Mouse (Mus musculus): Measurements from ENCODE around the gene Serpinf1. TPM values are rescaled to one million over a fixed set of nuclear protein-coding genes. Genes with fewer than 3 reads are reported as not detected.
"Not testable (repeated sequence)": the region's sequence is repeated elsewhere in the genome, so short reads cannot be mapped to it uniquely, and the experiment has no call there.

The Serpinf1 gene
- total RNA-seq, 1 experiment from 2014 or later = 77.8 TPM

GRCm38 (mm10) chr11:75383529-75383928 lies 39.0 kb downstream of the Serpinf1 start:
- ATAC-seq (replicated peaks; ENCODE audit: low read depth, poor library complexity, severe bottlenecking) = 0 out of 2 replicates have a peak, but pooled peaks have one; percentile 22

GRCm38 (mm10) chr11:75378786-75379185 lies 43.7 kb downstream of the Serpinf1 start:
- not testable (repeated sequence) for ATAC-seq (replicated peaks; ENCODE audit: low read depth, poor library complexity, severe bottlenecking)

DNA sequence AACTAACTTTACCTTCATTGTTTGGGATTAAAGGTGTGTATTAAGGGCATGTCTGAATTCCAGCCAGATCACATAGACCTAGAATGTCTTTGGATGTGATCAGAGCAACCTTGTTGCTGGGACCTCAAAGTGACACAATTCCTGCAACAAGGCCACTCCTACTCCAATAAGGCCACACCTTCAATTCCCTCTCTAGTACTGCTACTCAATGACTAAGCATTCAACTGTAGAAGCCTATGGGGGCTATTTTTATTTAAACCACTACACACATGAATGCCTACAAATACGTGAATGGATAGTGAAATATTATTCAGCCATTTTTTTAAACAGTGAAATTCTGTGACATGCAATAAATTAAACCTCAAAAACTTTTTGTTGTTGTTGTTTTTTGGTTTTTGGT lies 45.4 kb downstream of the Serpinf1 start:
- ATAC-seq (replicated peaks; ENCODE audit: low read depth, poor library complexity, severe bottlenecking) = peak; percentile 60

Other genes starting within 250 kb of the Serpinf1 start
- gene Ovca2, start 243.9 kb downstream of the Serpinf1 start, total RNA-seq (2017) = 18.5 and 20.9 TPM in 2 replicates
- 7.1 and 10.5 TPM in 2 replicates for gene Dph1, start 231.5 kb downstream of the Serpinf1 start, total RNA-seq (2017)
- 0.24 and 1.6 TPM in 2 replicates for gene Rtn4rl1, start 228.9 kb downstream of the Serpinf1 start, total RNA-seq (2017)
- gene Rpa1, start 74.4 kb downstream of the Serpinf1 start, total RNA-seq (2017) = 139 and 158 TPM in 2 replicates
- gene Smyd4, start 74.3 kb downstream of the Serpinf1 start, total RNA-seq (2017) = 6.5 and 7.4 TPM in 2 replicates
- 0.32 TPM in 1 of 2 replicates, not detected in the other for gene Serpinf2, start 16.9 kb upstream of the Serpinf1 start, total RNA-seq (2017)
- 8.4 and 8.6 TPM in 2 replicates for gene Wdr81, start 32.0 kb upstream of the Serpinf1 start, total RNA-seq (2017)
- 26.9 and 33.6 TPM in 2 replicates for gene Tlcd2, start 39.0 kb upstream of the Serpinf1 start, total RNA-seq (2017)
- 130 and 156 TPM in 2 replicates for gene Prpf8, start 64.1 kb upstream of the Serpinf1 start, total RNA-seq (2017)
- gene Rilp, start 87.4 kb upstream of the Serpinf1 start, total RNA-seq (2017) = 0.41 TPM in 1 of 2 replicates, not detected in the other
- gene Scarf1, start 90.8 kb upstream of the Serpinf1 start, total RNA-seq (2017) = 1.8 and 2.6 TPM in 2 replicates
- gene Slc43a2, start 109.0 kb upstream of the Serpinf1 start, total RNA-seq (2017) = 6.1 and 14.4 TPM in 2 replicates
- gene Pitpna, start 165.4 kb upstream of the Serpinf1 start, total RNA-seq (2017) = 74.6 and 76.9 TPM in 2 replicates
- 24.0 and 36.3 TPM in 2 replicates for gene Inpp5k, start 208.3 kb upstream of the Serpinf1 start, total RNA-seq (2017)
- 19.5 and 22.3 TPM in 2 replicates for gene Myo1c, start 227.8 kb upstream of the Serpinf1 start, total RNA-seq (2017)